In genomic region chr1:86913896-86914295, GRCm38 (mm10) we compare ENCODE assay signal across 21 mouse cellular contexts.
DNase-seq lines count a peak whose midpoint lies in the region; ATAC-seq lines count a peak whose summit lies in the region.
"Had no signal": no experiment of that assay in that cellular context is flagged by ENCODE, and none has a peak within 500 bp of the region (broad histone marks: within the 10 kb centered on the region; RNA-seq: fewer than 3 reads in every experiment).

No protein-coding gene starts in this region.

- H3K27me3 ChIP-seq in embryonic facial prominence, embryonic 14.5 days (replicated peaks; ENCODE audit: control insufficient read depth, insufficient read depth, low read length): no peaks in the 10 kb centered on the region
- H3K27me3 ChIP-seq in embryonic facial prominence, embryonic 10.5 days (replicated peaks; ENCODE audit: low read depth, poor library complexity, severe bottlenecking): no peaks in the 10 kb centered on the region
- no peaks in the 10 kb centered on the region for H3K27me3 ChIP-seq in midbrain, embryonic 16.5 days (ENCODE audit: control insufficient read depth, insufficient read depth, low read depth, low read length)
- H3K27me3 ChIP-seq: embryonic facial prominence, embryonic 13.5 days; forebrain, embryonic 15.5 days; heart, embryonic 13.5 days; hindbrain, embryonic 15.5 days had no signal

- ATAC-seq in embryonic facial prominence, embryonic 14.5 days (ENCODE audit: low read depth): no peak
- no peak for ATAC-seq in midbrain, embryonic 16.5 days
- ATAC-seq: forebrain, embryonic 15.5 days; inflammation-experienced regulatory T-cells, adult 6 months had no signal

- peak; percentile 8 for DNase-seq in embryonic facial prominence, embryonic 14.5 days (ENCODE audit: low spot score)
- no peak for DNase-seq in embryonic facial prominence, embryonic 10.5 days (ENCODE audit: low spot score)
- DNase-seq in left cerebral cortex, adult 18-20 months (ENCODE audit: low spot score in 2 of 2): peak; percentile 16 to 45
- no peak for DNase-seq in left cerebral cortex, postnatal 4 days
- DNase-seq in right cerebral cortex, adult 2 months (ENCODE audit: low spot score in 2 of 2): peak; percentile 40 to 52
- no peak for DNase-seq in right cerebral cortex, postnatal 4 days
- DNase-seq: adrenal gland, adult 2 months; adrenal gland, postnatal 25 days; cerebellum, adult 11 months; cerebellum, adult 8-10 months; cerebellum, postnatal 14 days; gastrocnemius, postnatal 14 days; heart, postnatal 36 days had no signal

- no peak overlapping the region for H3K4me3 ChIP-seq in embryonic facial prominence, embryonic 14.5 days (ENCODE audit: low read depth, low read length)
- no peak overlapping the region for H3K4me3 ChIP-seq in embryonic facial prominence, embryonic 10.5 days
- H3K4me3 ChIP-seq in midbrain, embryonic 16.5 days (ENCODE audit: low read depth, low read length): no peak overlapping the region
- H3K4me3 ChIP-seq: embryonic facial prominence, embryonic 13.5 days; erythroblast, embryonic 14.5 days; forebrain, embryonic 10.5 days; forebrain, embryonic 15.5 days; heart, embryonic 13.5 days; hindbrain, embryonic 15.5 days had no signal

- H3K4me1 ChIP-seq in embryonic facial prominence, embryonic 14.5 days (ENCODE audit: control insufficient read depth, insufficient read depth, low read length): 0 out of 2 replicates have a peak, but pooled peaks cover 2% of the 10 kb centered on the region
- H3K4me1 ChIP-seq in embryonic facial prominence, embryonic 10.5 days: no peaks in the 10 kb centered on the region
- H3K4me1 ChIP-seq in midbrain, embryonic 16.5 days (ENCODE audit: control insufficient read depth, insufficient read depth, low read length): no peaks in the 10 kb centered on the region
- H3K4me1 ChIP-seq: embryonic facial prominence, embryonic 13.5 days; hindbrain, embryonic 15.5 days had no signal

- intact Hi-C loops in left cerebral cortex, postnatal 4 days (cut with DNase I): no loop called here

- H3K9ac ChIP-seq in embryonic facial prominence, embryonic 14.5 days (ENCODE audit: low read depth, low read length): no peak overlapping the region
- no peak overlapping the region for H3K9ac ChIP-seq in midbrain, embryonic 16.5 days (ENCODE audit: low read depth, low read length)
- H3K9ac ChIP-seq: embryonic facial prominence, embryonic 13.5 days; forebrain, embryonic 15.5 days; heart, embryonic 13.5 days; hindbrain, embryonic 15.5 days had no signal

- no peak overlapping the region for H3K4me2 ChIP-seq in embryonic facial prominence, embryonic 14.5 days (ENCODE audit: low read depth, low read length)
- H3K4me2 ChIP-seq in midbrain, embryonic 16.5 days (ENCODE audit: low read length): no peak overlapping the region
- H3K4me2 ChIP-seq: embryonic facial prominence, embryonic 13.5 days; forebrain, embryonic 15.5 days; heart, embryonic 13.5 days; hindbrain, embryonic 15.5 days had no signal

- 74% methylated on average over 3 of the region's 3 CpGs for WGBS in embryonic facial prominence, embryonic 14.5 days
- 85% methylated on average over 3 of the region's 3 CpGs for WGBS in embryonic facial prominence, embryonic 10.5 days
- 91% methylated on average over 3 of the region's 3 CpGs for WGBS in midbrain, embryonic 16.5 days

- H3K9me3 ChIP-seq in embryonic facial prominence, embryonic 14.5 days (ENCODE audit: control insufficient read depth, low read length): no peaks in the 10 kb centered on the region
- H3K9me3 ChIP-seq in embryonic facial prominence, embryonic 10.5 days: no peaks in the 10 kb centered on the region
- H3K9me3 ChIP-seq in midbrain, embryonic 16.5 days (replicated peaks; ENCODE audit: control insufficient read depth, low read length, poor library complexity, severe bottlenecking): no peaks in the 10 kb centered on the region
- H3K9me3 ChIP-seq: embryonic facial prominence, embryonic 13.5 days; forebrain, embryonic 10.5 days; forebrain, embryonic 15.5 days; heart, embryonic 13.5 days; hindbrain, embryonic 15.5 days had no signal

- no peak overlapping the region for H3K27ac ChIP-seq in embryonic facial prominence, embryonic 14.5 days (replicated peaks; ENCODE audit: low read depth, low read length)
- no peak overlapping the region for H3K27ac ChIP-seq in embryonic facial prominence, embryonic 10.5 days (replicated peaks)
- H3K27ac ChIP-seq in midbrain, embryonic 16.5 days (ENCODE audit: low read length): no peak overlapping the region
- H3K27ac ChIP-seq: embryonic facial prominence, embryonic 13.5 days; forebrain, embryonic 10.5 days; forebrain, embryonic 15.5 days; heart, embryonic 13.5 days; hindbrain, embryonic 15.5 days had no signal

- H3K36me3 ChIP-seq in embryonic facial prominence, embryonic 14.5 days (ENCODE audit: control insufficient read depth, insufficient read depth, low read length): no peaks in the 10 kb centered on the region
- H3K36me3 ChIP-seq in embryonic facial prominence, embryonic 10.5 days (replicated peaks): no peaks in the 10 kb centered on the region
- H3K36me3 ChIP-seq in midbrain, embryonic 16.5 days (ENCODE audit: control insufficient read depth, insufficient read depth, low read length): no peaks in the 10 kb centered on the region
- H3K36me3 ChIP-seq: embryonic facial prominence, embryonic 13.5 days; forebrain, embryonic 10.5 days; forebrain, embryonic 15.5 days; heart, embryonic 13.5 days; hindbrain, embryonic 15.5 days had no signal

Comparison
In these comparisons a context has a peak if more than half of its experiments do, and no peak if none do; other contexts are left out.
1. DNase-seq: peak in embryonic facial prominence, embryonic 14.5 days (single experiment), left cerebral cortex, adult 18-20 months (2 of 2) and right cerebral cortex, adult 2 months (2 of 2); none in embryonic facial prominence, embryonic 10.5 days (single experiment), left cerebral cortex, postnatal 4 days (single experiment) and right cerebral cortex, postnatal 4 days (single experiment).